Mouse (Mus musculus): ENCODE results near the gene Arpp21. TPM values are rescaled to one million over a fixed set of nuclear protein-coding genes. Genes with fewer than 3 reads are reported as not detected.

Gene Arpp21
- total RNA-seq, 2 experiments from 2014 or later = 246 to 309 TPM

DNA sequence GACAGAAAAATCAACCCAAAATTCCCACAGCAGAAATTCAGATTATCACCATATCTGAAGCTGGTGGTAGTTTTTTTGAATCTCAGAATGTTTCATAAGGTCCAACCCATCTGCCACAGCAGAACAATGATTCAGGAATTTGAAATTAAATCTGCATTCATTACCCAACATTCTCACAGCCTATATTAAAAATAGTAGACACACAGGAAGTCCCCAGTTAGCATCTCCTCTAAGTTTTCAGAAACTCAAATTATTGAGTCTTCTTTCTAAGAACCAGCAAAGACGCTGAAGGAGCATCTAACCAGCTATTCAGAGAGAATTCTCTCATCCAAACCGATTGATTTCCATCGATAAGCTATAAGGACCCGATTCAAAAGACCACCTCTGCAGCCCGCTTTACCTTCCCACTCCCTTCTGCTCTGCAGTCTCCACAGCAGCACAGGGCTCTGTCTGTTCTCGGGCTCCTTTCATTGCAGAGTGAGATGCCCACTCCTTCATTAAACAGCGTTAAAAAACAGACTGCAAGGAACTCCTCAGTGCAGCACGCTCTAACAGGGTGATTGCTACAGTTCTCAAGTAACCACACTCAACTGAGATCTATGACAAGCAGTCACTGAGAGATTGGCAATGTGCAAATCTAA is 3.7 kb downstream of the Arpp21 start:
- no peak for DNase-seq (ENCODE audit: low spot score in 2 of 2)

DNA sequence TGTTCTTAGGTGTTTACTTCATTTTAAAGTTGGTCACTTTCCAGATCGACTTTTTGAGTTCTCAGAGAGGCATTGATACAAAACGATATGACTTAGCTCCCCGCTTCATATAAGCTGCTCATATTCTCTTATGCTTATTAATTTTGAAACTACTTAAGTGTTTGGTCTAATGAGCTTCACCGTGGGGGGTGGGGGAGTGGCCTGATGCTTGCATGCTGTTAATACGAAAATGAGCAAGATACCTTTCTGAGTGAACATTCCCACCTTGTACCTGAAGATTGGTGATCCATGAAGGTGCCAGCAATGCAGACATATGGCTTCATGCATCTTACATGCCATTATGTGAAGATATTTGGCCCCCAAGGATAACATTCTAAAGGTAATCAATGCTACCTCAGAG is 4.4 kb downstream of the Arpp21 start:
- DNase-seq (ENCODE audit: low spot score in 2 of 2) = no peak

DNA sequence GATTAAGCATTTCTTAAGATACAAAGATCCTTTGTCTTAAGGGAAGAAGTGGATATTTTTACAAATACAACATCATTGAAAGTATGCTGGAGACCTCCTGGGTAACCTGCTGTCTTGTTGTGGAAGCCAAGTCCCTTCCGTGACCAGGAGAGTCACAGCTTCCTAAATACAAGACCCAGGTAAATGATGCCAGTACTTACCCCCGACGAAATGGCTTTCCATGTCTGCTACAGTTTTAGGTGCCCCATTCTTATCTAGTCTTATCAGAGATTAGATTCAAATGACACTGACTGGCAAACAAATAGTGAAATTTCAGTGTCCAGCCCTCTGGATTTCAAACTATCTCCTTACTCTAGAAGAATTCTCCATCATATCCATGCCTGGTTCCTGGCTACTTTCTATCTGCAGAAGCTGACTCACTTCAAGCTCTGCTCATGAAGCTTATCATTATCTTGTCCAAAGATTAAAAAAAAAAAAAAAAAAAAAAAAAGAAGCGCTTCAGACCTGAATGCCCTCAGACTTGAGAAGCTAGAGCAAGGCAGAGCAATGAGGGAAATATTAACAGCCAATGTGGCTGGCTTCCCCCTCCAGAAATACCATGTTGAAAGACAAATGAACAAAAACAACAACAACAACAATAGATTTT is 4.9 kb downstream of the Arpp21 start:
- DNase-seq (ENCODE audit: low spot score in 2 of 2) = no peak

DNA sequence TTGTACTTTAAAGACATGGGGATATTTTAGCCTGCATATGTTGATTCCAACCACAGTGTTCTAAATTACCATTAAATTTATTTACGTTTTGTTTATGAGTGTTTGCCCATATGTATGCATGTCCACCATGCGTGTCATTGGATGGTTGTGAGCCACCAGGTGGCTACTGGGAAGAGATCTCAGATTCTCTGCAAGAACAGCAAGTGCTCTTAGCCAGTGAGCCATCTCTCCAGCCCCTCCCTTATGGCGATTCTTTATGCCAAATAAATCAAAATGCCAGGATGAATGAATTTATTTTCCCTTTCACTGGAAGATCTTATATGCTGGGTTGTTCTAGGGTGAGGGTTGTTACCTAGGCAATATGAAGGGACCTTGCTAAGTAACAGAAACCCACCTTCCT is 7.3 kb downstream of the Arpp21 start:
- DNase-seq (ENCODE audit: low spot score in 2 of 2) = no peak

DNA sequence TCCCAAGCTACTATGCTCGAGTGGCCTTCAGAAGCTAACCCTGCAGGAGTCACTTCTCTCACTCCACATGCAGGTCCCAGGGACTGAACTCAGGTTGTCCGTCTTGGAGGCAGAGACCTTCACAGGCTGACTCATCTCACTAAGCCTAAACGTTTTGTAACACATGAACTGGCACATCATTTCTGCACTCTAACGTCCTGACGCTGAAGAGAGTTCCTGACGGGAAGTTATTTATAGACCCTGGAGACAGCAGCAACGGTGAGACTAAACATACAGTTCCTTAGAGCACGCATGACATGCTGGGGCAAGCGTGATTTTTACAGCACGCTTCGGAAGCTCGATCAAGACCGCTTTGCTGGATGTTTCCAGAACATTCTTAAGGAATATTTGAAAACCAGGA is 8.6 kb downstream of the Arpp21 start:
- no peak for DNase-seq (ENCODE audit: low spot score in 2 of 2)

DNA sequence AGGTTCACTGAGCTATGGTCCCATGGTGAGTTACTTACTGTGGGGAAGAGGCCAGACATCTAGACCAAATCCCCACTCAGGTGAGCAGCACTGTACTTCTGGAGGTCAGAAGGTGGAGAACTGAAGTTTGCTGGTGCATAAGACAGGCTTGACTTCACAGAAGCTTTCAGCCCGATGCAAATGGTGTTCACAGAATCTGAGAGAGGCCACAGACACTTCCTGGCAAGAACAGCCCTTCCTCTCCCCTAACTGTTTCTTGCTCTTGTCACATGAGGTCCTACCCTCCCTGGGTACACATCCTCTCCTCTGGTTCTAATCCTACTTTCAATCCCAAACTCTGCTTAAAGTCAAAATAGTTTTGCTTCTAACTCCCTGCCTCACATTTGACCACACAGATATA is 9.2 kb downstream of the Arpp21 start:
- no peak for DNase-seq (ENCODE audit: low spot score in 2 of 2)

DNA sequence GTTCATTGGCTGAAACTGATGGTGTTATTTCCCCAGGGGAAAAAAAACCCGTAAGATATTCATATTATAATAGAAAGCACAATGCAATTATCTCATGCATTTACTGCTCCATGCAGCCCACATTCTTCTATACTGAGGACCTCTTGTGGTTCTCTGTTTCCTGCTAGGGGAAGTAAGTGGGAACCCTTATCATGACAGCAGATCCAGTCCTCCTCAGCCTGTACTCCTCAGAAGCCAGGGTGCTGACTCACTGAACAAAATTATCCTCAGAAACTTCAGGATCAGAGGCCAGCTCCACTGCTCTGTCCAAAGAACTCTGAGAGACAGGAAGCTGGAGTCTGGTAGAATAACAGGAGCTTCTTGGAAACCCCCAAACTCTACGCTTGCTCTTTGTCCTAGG is 10.7 kb downstream of the Arpp21 start:
- DNase-seq (ENCODE audit: low spot score in 2 of 2) = no peak

DNA sequence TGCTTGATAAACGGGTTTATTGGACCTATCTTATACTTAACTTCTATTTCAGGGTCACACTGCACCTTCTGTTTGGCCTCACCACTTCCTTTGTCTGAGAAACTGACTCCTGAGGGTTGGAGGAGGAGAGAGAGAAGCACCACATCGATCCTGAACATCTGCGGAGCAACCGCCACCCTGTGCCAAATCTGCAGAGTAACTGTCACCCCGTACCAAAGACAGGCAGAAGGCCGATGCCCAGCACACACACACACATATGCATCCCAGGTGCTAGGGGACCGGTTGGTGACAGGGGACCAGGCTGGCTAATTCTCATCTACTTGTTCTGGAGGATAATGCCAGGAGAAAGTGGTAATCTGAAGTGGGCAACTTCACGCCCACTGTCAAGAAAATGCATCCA is 16.4 kb downstream of the Arpp21 start:
- no peak for DNase-seq (ENCODE audit: low spot score in 2 of 2)

DNA sequence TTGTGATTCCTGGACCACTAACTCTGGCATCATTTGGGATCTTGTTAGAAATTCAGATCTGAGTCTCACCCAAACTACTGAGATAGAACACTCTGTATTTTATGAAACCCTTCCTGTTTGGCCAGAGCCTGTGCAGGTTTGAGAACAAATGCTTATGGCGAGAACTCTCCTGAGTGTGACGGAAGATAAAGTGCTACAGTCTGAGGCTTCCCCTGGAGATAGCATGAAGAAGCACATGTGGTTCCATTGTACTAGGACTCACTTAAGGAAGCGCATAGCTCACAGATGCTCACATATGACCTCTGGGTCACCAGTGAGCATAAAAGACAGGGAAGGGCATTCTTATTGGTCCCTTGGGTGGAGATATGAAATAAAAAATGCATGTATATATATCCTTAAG is 17.5 kb downstream of the Arpp21 start:
- no peak for DNase-seq (ENCODE audit: low spot score in 2 of 2)

DNA sequence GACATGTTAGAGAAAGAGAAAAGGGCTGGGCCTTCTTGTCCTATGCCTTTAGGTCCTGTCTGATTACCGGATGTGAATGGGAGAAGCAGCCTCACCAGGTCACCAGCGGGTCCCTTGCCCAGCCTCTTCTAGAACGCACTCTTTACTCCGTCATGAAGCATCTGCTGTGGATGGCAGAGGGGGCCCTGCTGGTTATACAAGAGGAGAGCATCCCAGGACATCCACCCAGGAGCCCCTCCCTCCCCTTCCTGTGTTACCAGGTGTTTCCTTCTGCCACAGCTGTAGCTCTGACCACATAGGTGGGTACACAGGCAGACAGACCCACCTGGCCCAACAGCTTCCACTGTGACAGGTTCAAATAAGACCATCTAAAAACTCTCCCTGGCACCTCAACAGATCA is 18.6 kb downstream of the Arpp21 start:
- DNase-seq (ENCODE audit: low spot score in 2 of 2) = no peak

DNA sequence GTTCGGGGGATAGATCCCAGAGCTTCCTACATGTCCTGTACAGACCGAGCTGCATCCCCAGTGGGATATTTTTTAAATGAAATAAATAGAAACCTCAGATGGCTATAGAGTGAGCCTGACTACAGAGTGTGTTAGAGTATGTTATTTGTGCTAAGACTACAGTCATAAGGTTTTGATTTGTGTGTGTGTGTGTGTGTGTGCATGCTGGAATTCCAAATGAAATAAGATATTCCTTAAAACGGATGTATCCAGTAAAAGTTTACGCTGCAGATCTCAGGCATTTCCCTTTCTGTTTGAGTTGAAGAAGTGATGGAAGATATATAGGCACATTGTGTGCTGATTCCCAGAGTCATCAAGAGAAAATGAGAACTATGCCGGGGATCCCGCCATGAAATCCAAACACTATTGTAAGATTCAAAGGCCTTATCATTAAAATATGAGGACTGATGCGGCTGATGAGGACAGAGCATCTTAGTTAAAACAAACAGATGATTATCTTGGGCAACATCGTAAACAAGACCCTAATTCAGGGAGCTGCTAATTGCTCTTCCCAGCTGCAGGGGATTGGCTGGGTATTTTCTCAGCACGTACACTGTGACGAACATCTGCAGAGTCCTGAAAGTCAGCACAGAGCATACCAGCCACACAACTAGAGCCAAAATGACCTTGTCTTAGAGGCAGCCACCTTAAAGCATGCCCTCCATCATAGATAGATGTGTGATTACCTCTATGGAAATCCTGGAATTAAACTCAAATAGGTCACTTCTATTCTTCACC is 20.5 kb downstream of the Arpp21 start:
- no peak for DNase-seq (ENCODE audit: low spot score in 2 of 2)

DNA sequence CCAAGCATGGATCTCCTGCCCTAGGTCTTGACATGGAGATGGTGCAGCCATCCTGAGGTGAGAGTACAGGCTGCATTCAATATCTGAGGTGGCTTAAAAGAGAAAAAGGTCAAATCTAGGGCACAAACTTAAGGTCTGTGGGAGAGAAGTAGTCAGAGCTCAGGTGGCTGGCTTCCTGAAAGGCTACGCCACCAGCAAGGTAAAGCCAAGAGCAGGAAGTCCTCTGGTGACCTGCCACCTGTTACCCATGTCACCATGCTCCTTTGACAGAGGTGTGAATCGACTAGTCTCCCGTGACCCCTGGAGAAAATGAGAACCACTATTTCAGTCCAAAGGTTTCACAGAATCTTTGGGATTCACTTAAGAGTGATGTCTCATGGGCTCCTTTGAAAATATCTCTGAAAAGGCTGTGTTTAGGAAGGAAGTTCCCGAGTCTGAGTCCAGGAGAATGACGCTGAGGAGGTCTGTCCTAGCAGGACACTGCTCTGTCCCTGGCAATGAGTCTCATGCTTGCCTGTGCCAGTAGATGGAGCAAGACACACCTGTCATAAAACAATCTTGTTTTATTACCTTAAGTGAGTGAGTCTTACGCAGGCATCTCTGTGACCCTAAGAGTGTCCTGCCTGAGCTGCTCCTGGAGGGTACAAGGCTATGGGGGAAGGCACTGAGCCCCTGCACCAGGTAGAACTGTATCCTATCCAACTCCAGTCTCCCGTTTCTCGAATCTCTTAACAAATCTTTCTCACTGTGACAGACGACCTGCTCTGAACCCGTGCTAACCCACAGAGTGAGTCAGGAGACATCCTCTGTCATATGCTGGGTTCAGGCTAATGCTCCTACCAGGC is 22.1 kb downstream of the Arpp21 start:
- DNase-seq (ENCODE audit: low spot score in 2 of 2) = no peak

DNA sequence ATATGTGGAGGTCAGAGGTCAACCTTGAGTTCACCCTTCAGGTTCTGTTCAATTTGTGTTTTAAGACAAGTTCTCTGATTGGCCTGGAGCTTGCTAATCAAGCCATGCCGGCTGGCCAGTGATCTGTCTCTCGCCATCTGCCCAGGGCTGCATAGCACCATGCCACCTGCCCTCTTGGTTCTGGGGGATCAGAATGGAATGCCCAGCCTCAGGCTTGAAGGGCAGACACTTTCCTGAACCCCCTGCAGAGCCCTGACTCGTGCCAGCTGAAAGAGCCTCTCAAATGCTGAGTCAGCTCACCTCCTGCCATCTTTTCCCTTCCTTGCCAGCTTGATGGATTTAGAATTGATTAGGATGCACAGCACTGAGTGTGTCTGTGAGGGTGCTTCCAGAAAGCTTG is 25.9 kb downstream of the Arpp21 start:
- no peak for DNase-seq (ENCODE audit: low spot score in 2 of 2)

DNA sequence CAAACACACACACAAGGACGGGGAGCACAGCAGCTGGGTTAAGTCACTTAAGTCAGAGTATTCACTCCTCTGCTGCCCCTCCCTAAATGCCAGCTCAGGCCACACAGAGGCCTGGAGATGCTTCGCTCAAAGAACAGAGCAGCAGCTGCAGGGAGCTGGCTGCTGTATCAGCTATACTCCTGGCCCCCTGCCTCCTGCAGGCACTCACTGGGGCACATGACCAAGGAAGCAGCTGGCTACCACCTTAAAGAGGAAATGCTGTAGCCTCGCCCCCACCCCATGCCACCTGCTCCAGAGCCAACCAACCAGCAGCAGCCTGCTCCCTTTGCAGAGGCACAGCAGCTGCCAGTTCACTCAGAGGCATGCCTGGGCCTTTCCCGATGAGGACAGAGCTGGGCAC is 28.0 kb downstream of the Arpp21 start:
- peak; percentile 71 to 73 for DNase-seq (ENCODE audit: low spot score in 2 of 2)

DNA sequence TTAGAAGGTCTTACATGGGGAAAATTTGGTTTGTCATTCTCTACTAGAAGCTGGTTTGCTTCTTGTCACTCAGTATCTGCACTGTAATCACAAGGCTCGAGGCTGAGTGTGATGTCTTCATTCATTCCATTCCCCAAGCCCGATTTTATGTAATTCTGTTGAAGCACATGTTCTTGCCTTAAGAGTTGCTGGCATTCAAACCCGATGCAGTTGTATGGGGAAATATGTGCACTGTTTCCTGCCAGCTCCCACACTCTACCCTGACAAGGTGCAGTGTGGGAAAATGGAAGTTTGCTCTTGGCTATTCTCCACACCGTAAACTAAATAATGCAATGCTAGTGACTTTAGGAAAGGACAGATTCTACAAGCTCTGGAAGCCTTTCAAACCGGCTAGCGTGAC is 37.4 kb downstream of the Arpp21 start:
- DNase-seq (ENCODE audit: low spot score in 2 of 2) = peak in 1 of 2 experiments; percentile 62

DNA sequence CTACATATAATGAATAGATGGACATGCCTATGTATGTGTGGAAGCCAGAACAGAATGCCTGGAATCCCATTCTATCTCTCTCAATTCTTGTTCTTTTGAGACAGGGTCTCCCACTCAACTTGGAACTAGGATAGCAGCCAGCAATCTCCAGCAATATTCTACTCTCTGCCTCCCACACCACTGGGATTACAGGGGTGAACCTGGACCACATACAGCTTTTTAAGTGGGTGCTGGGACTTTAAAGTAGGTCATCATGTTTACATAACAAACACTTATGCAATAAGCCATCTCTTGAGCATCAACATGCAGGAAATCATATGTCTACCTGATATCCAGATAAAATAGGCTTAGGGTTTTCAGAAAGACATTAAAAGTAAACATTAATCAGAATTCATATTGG is 41.7 kb downstream of the Arpp21 start:
- no peak for DNase-seq (ENCODE audit: low spot score in 2 of 2)

DNA sequence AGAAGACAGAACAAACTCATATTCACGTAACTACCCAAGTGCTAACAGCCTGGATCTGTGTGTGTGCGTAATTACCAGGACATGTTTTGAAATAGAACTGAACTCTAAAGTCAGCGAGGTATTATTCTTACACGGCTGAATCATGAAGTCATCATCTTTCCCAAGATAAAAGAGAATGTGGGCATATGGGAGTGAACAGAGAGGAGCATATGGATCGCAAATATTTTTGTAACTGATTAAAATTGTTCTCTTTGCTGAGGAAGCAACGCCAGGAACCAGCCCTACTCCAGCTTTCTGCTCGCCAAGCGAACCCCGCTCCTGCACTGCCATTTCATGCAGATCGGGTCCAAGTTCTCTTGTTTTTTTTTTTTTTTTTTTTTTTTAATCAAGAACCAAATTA is 46.3 kb downstream of the Arpp21 start:
- DNase-seq (ENCODE audit: low spot score in 2 of 2) = peak in 1 of 2 experiments; percentile 84

DNA sequence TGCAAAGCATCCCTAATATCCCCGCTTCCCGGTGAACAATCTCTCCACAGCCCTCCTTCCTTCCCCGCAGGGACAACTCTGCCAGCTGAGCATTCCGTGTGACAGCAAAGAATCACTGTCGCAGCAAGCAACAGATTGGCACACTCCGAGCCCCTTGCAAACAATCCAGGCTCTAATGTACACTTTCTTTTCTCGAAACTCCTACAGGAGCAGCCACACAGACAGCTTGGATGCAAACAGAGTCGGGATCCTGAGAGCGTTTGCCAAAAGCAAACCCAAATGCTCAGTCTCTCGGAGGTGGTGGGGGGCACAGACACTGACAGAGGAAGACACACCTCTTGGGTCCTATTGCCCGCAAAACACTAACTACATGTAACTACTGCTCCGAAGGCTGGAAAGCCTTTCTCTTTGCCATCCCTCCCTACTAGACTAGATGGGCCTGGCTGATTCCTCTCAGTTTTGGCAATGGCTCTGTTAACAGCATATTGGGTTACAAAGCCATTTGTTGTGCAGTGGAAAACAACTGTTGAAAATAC is 47.3 kb downstream of the Arpp21 start:
- DNase-seq (ENCODE audit: low spot score in 2 of 2) = peak; percentile 67 to 87

DNA sequence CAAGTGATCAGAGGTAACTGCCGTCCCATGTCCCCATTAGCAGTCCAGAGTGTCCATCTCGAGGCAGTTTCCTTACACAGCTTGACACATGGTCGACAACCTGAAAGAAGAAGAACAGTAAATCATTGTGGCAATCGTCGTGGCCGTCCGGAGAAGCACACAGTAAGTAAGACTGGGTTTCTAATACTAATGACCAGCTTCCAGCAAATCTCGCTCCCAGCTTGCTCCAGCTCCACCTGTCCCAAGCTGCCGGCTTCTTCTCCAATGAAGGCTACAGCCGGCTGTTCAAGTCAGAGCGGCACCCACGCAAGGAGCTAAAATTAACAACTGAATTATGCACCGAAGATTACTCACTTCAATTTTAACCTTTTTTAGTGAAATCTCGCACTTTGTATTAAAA is 48.1 kb downstream of the Arpp21 start:
- no peak for DNase-seq (ENCODE audit: low spot score in 2 of 2)

DNA sequence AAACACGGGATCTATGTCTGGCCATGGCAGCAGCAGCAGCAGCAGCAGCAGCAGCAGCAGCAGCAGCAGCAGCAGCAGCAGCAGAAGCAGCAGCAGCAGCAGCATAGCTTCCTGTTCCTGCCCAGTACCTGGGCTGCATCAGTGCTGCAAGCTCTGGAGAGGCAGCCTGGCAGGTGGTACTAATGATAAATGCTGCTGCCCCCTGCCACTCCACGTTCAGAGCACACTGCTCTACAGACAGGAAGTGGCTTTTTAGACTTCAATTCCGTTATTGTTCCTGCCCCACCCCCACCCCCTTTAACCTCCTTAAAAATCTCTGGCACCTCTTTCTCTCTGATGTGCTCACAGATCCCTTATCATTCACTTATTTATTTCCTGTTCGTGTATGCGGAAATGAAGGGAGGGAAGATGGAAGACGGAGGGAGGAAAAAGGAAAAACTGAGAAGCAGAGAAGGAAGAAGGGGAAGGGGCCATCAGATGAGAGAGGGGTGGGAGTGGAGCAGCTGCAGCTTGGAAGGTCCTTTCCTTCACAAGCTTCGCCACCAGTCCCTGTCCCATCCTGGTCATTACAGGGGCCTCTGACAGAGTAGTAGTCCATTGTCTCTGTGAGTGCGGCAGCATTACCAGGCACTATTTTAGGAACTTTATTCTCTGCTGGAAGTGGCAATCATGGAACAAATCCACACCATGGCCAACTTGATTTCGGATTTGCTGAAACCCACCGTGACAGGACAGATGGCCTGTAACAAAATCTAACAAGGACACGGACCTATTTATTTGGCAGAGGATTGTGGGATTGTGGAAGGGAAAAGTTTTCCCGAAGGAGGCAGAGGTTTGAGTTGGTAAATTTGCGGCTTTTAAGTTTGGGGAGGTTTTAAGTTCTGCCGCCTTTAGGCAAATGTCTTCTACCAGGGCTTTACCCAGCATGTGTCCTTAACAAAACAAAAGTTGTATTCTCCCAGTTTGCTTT is 49.1 kb downstream of the Arpp21 start:
- no peak for DNase-seq (ENCODE audit: low spot score in 2 of 2)

All from layer of hippocampus, postnatal 14 days (tissue).